Mouse (Mus musculus) kidney, postnatal 0 days (tissue): ENCODE data around the gene 1810010D01Rik. TPM values are rescaled to one million over a fixed set of nuclear protein-coding genes. Genes with fewer than 3 reads are reported as not detected.
A peak's percentile ranks its signal among the peaks of the same experiment; 100 is the strongest.

Experiments used
- ATAC-seq: fragments of 200-750 bp; cut with Nextera tagmentation; replicated peaks from 2 replicates; pipeline ENCODE4 v1.8.0; 2017; ENCODE audit warnings: low read depth, moderate number of reproducible peaks, moderate TSS enrichment, moderate library complexity; ENCODE audit not compliant: low FRiP score
- DNase-seq: peaks from one replicate; pipeline ENCODE4 v3.0.0-alpha.2; 2016; ENCODE audit warnings: low spot score
- H3K27ac ChIP-seq: fragments of 300-500 bp; sonication (generic); 2 replicates; pipeline ENCODE4 v1.5.1; 2014; ENCODE audit warnings: mild to moderate bottlenecking
- H3K27me3 ChIP-seq: fragments of 300-500 bp; sonication (generic); 2 replicates; pipeline ENCODE4 v1.6.1; 2014; ENCODE audit warnings: low read length, mixed read lengths; ENCODE audit not compliant: insufficient read depth
- H3K36me3 ChIP-seq: fragments of 300-500 bp; sonication (generic); 2 replicates; pipeline ENCODE4 v1.6.1; 2014; ENCODE audit warnings: low read length, mixed read lengths; ENCODE audit not compliant: insufficient read depth
- H3K4me1 ChIP-seq: fragments of 300-500 bp; sonication (generic); replicated peaks from 2 replicates; pipeline ENCODE4 v1.6.1; 2014; ENCODE audit warnings: antibody characterized with exemption, low read length, mixed read lengths; ENCODE audit not compliant: insufficient read depth
- H3K4me2 ChIP-seq: fragments of 300-500 bp; sonication (generic); 2 replicates; pipeline ENCODE4 v1.6.1; 2014; ENCODE audit warnings: mild to moderate bottlenecking, low read length, moderate library complexity, mixed read lengths
- H3K4me3 ChIP-seq: fragments of 300-500 bp; sonication (generic); replicated peaks from 2 replicates; pipeline ENCODE4 v1.5.1; 2014; ENCODE audit warnings: low read depth, low read length
- H3K9ac ChIP-seq: fragments of 300-500 bp; sonication (generic); 2 replicates; pipeline ENCODE4 v1.6.1; 2014; ENCODE audit warnings: low read depth, low read length
- H3K9me3 ChIP-seq: fragments of 300-500 bp; sonication (generic); replicated peaks from 2 replicates; pipeline ENCODE4 v1.6.1; 2016; ENCODE audit warnings: low read length, inconsistent platforms, mixed read lengths
- CTCF ChIP-seq: IDR thresholded peaks from 2 replicates; pipeline ENCODE4 v1.5.1; 2016; ENCODE audit warnings: antibody characterized with exemption, low read depth, mild to moderate bottlenecking, moderate library complexity
- WGBS: fragments of 180-500 bp; shearing (Covaris S2); extraction: QIAGEN DNeasy Blood & Tissue Kit; methylation state at CpG from one replicate; pipeline ENCODE4 v1.1.7; 2014; 5-methylcytosine and 5-hydroxymethylcytosine counted together
- polyA plus RNA-seq: library from polyadenylated mRNA; unstranded; fragments of >200 nt; fragmentation: Nextera tagmentation; extraction: Ambion mirVana; gene quantifications from 2 replicates; pipeline ENCODE4 v1.2.1, GENCODE M21; 2015

1810010D01Rik gene
- polyA plus RNA-seq: not detected in 2 replicates

GRCm38 (mm10) chr7:145208006-145208405 is at the start of gene 1810010D01Rik:
1810010D01Rik (minus strand) TSS chr7:145208119.
- H3K4me2 ChIP-seq: no peak within 1 kb of the TSS
- H3K27ac ChIP-seq: no peak within 1 kb of the TSS
- H3K9me3 ChIP-seq: no peaks in the 10 kb centered on the region
- no peaks in the 10 kb centered on the region for H3K36me3 ChIP-seq
- no peak for TF ChIP-seq CTCF
- no peaks in the 10 kb centered on the region for H3K27me3 ChIP-seq
- DNase-seq: no peak
- H3K9ac ChIP-seq: no peak within 1 kb of the TSS
- no peak within 1 kb of the TSS for H3K4me3 ChIP-seq
- peaks cover 29% of the 10 kb centered on the region for H3K4me1 ChIP-seq
- no peak for ATAC-seq
- 78% methylated on average over 4 of the region's 4 CpGs for WGBS

- Histone ChIP-seq H3K27ac (no peak overlapping the region), H3K27me3 (no peaks in the 10 kb centered on the region), H3K36me3 (peaks cover 28% of the 10 kb centered on the region; the same call in 1 of the 2 replicates), H3K9ac (no peak overlapping the region), H3K4me3 (no peak overlapping the region), H3K9me3 (no peaks in the 10 kb centered on the region), H3K4me2 (no peak overlapping the region), H3K4me1 (no peaks in the 10 kb centered on the region)
- WGBS: 92% methylated on average over 1 of the region's 1 CpGs
- ATAC-seq: no peak
- TF ChIP-seq CTCF: no peak
- no peak for DNase-seq
Measured at GRCm38 (mm10) chr7:145256092-145256491, 48.2 kb upstream of the 1810010D01Rik start.

GRCm38 (mm10) chr7:145253986-145254630 is 46.2 kb upstream of the 1810010D01Rik start:
- no peak for DNase-seq

DNA sequence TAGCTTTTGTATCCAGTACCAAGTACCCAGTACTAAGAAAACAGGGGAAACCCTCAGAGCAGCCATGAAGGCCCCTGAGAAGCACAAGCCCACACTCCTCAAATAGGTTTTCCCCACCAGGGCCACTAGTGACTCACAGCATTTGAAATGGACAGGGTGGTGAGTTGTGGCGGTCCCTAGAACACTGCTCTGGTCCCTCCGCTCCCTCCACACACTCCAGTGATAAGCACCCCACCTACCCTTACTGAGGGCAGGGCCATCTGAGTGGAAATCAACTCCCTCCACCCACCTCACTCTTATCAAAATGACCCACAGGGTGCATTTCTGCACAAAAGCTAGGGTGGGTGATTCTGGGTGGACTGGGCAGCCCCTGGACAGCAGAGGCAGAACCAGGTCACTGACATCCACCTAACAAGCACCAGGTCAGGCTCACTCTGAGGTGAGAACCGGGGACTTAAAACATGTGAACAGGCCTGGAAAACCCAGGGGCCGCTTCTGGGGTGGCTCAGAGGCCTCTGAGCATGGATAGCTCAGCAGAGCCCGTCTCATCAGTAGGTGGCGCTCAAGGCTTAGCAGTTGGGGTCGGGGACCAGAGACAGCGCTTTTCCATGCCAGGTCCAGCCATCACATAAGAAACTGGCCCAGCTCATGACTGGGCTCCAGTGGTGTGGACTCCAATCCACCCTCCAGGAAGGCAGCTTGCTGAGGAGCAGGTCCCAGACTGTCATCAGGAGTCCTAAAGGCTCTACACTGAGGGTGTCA is 45.0 kb upstream of the 1810010D01Rik start:
- Histone ChIP-seq H3K27ac (no peak overlapping the region), H3K36me3 (peaks cover 9% of the 10 kb centered on the region; the same call in 1 of the 2 replicates), H3K4me2 (no peak overlapping the region), H3K4me3 (no peak overlapping the region), H3K9me3 (no peaks in the 10 kb centered on the region), H3K27me3 (no peaks in the 10 kb centered on the region), H3K9ac (no peak overlapping the region), H3K4me1 (no peaks in the 10 kb centered on the region)
- WGBS: 26% methylated on average over 8 of the region's 8 CpGs
- DNase-seq (peak; percentile 89), ATAC-seq (peak; percentile 52; the same call in 1 of the 2 replicates)
- peak; percentile 92 for TF ChIP-seq CTCF

More at GRCm38 (mm10) chr7:145253986-145254630, 46.2 kb upstream of the 1810010D01Rik start:
- Histone ChIP-seq H3K36me3 (peaks cover 20% of the 10 kb centered on the region; the same call in 1 of the 2 replicates), H3K4me3 (no peak overlapping the region), H3K27ac (no peak overlapping the region), H3K9me3 (no peaks in the 10 kb centered on the region), H3K27me3 (no peaks in the 10 kb centered on the region), H3K4me1 (no peaks in the 10 kb centered on the region), H3K4me2 (no peak overlapping the region), H3K9ac (no peak overlapping the region)
- ATAC-seq: no peak
- 61% methylated on average over 3 of the region's 3 CpGs for WGBS
- TF ChIP-seq CTCF: no peak

DNA sequence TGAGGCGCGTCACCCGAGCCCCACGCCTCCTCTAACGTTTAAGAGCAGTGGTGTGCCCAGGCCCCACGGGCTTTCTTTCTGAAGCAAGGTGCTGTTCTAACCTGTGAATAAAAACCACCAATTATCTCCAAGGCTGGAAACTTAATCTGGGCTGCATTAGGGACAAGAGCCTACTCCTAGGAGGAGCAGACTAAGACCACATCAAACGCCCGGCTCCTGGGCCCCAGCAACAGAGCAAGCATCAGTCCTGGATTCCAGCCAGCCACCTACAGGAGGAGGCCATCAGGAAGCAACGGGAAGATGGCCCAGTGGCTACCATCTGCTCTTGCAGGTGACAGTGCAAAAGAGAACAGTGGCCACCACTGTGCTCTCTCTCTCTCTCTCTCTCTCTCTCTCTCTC is 42.3 kb upstream of the 1810010D01Rik start:
- no peak overlapping the region for H3K4me2 ChIP-seq
- no peaks in the 10 kb centered on the region for H3K27me3 ChIP-seq
- no peaks in the 10 kb centered on the region for H3K4me1 ChIP-seq
- DNase-seq: no peak
- no peak overlapping the region for H3K27ac ChIP-seq
- no peak overlapping the region for H3K4me3 ChIP-seq
- H3K9me3 ChIP-seq: no peaks in the 10 kb centered on the region
- ATAC-seq: no peak
- no peak overlapping the region for H3K9ac ChIP-seq
- 56% methylated on average over 9 of the region's 9 CpGs for WGBS
- TF ChIP-seq CTCF: no peak
- H3K36me3 ChIP-seq: no peaks in the 10 kb centered on the region

DNA sequence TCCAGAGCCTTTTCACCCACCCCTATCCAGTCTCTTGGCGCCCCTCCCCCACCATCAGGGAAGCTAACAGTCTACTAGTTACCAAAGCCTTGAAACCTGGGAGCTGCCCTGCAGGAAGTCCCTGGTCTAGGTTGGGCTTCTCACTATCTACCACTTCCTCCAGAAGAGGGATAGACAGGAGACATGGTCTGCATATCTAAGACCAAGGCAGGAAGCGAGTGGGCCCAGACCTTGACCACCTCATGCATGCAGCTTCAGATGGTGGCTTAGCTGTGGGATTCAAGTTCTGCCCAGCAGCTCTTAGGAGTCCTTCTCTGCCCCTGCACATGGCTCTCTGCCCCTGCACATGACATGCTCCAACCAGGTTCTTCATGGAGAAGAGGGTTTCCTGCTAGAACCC is 41.0 kb upstream of the 1810010D01Rik start:
- Histone ChIP-seq H3K36me3 (no peaks in the 10 kb centered on the region), H3K9me3 (no peaks in the 10 kb centered on the region), H3K4me3 (no peak overlapping the region), H3K27ac (no peak overlapping the region), H3K9ac (no peak overlapping the region), H3K27me3 (no peaks in the 10 kb centered on the region), H3K4me1 (no peaks in the 10 kb centered on the region), H3K4me2 (no peak overlapping the region)
- TF ChIP-seq CTCF: no peak
- ATAC-seq (no peak), DNase-seq (no peak)
- WGBS: 84% methylated on average over 2 of the region's 2 CpGs
